Mouse (Mus musculus) layer of hippocampus, postnatal 10 days (tissue): ENCODE measurements around the gene Gm14214. TPM values are rescaled to one million over a fixed set of nuclear protein-coding genes. Genes with fewer than 3 reads are reported as not detected.

Experiments used
- DNase-seq, 2 experiments: peaks; one replicate each; pipeline ENCODE4 v3.0.0; 2021; ENCODE audit warnings: low spot score in 2 of 2
- total RNA-seq, 2 experiments: library from RNA; stranded (reverse); gene quantifications; 2 replicates each; pipeline ENCODE4 v1.2.3; 2021

Gm14214 gene
- total RNA-seq, 2 experiments from 2014 or later, result not detected

GRCm38 (mm10) chr2:154731916-154732315 is 37.9 kb downstream of the Gm14214 start:
- DNase-seq, result no peak

GRCm38 (mm10) chr2:154730841-154731240 is 39.0 kb downstream of the Gm14214 start:
- no peak for DNase-seq

- no peak for DNase-seq
These were observed 40.1 kb downstream of the Gm14214 start for GRCm38 (mm10) chr2:154729737-154730136.

- DNase-seq, result no peak
These were observed 46.4 kb downstream of the Gm14214 start for GRCm38 (mm10) chr2:154723473-154723872.

- no peak for DNase-seq
These were observed 49.5 kb downstream of the Gm14214 start for GRCm38 (mm10) chr2:154720315-154720714.

Other genes starting within 250 kb of the Gm14214 start
- gene 1700003F12Rik, start 222.9 kb downstream of the Gm14214 start, total RNA-seq, result 1 to 10 TPM in 1 of 2 experiments, under 1 TPM in 1; 0.67 to 2.0 TPM
- gene Actl10, start 218.3 kb downstream of the Gm14214 start, total RNA-seq, result not detected
- 10 to 100 TPM; 29.8 to 33.0 TPM for gene Necab3, start 211.1 kb downstream of the Gm14214 start, total RNA-seq
- 10 to 100 TPM in 1 of 2 experiments, 1 to 10 TPM in 1; 8.8 to 10.5 TPM for gene E2f1, start 200.1 kb downstream of the Gm14214 start, total RNA-seq
- gene Pxmp4, start 166.3 kb downstream of the Gm14214 start, total RNA-seq, result 10 to 100 TPM; 14.3 to 15.7 TPM
- gene Zfp341, start 156.7 kb downstream of the Gm14214 start, total RNA-seq, result 10 to 100 TPM in 1 of 2 experiments, 1 to 10 TPM in 1; 9.8 to 12.2 TPM
- under 1 TPM in 1 of 2 experiments, not detected in 1; 0.76 TPM for gene 4930519P11Rik, start 156.6 kb downstream of the Gm14214 start, total RNA-seq
- 100 to 1,000 TPM; 209 to 213 TPM for gene Chmp4b, start 118.3 kb downstream of the Gm14214 start, total RNA-seq
- gene Raly, start 21.1 kb upstream of the Gm14214 start, total RNA-seq, result 100 to 1,000 TPM in 1 of 2 experiments, 10 to 100 TPM in 1; 85.2 to 101 TPM
- under 1 TPM in 1 of 2 experiments, not detected in 1; 0.76 TPM for gene a, start 21.4 kb upstream of the Gm14214 start, total RNA-seq
- gene Eif2s2, start 122.9 kb upstream of the Gm14214 start, total RNA-seq, result 10 to 100 TPM; 81.3 to 86.1 TPM
- under 1 TPM; 0.22 to 0.25 TPM for gene Gm14226, start 248.2 kb upstream of the Gm14214 start, total RNA-seq